Mouse (Mus musculus) embryonic fibroblast, embryonic 13.5 days (primary cell): ENCODE measurements around the gene Ppef1.

Experiments used
- CTCF ChIP-seq: IDR thresholded peaks from 2 replicates; pipeline ENCODE4 v1.5.1; 2011; ENCODE audit warnings: mild to moderate bottlenecking, control low read depth, low read length, moderate library complexity, borderline replicate concordance; ENCODE audit not compliant: insufficient read depth
- POLR2A ChIP-seq: IDR thresholded peaks from 2 replicates; pipeline ENCODE4 v1.6.1; 2011; ENCODE audit warnings: low read depth, mild to moderate bottlenecking, control low read depth, low read length, moderate library complexity

GRCm38 (mm10) chrX:160735650-160736049 lies at the start of gene Ppef1:
- TF ChIP-seq POLR2A (no peak), CTCF (no peak)
